Mouse (Mus musculus): ENCODE measurements around the gene Neurog2. TPM values are rescaled to one million over a fixed set of nuclear protein-coding genes. Genes with fewer than 3 reads are reported as not detected.

The Neurog2 gene
- total and polyA plus RNA-seq, 3 experiments = not detected

DNA sequence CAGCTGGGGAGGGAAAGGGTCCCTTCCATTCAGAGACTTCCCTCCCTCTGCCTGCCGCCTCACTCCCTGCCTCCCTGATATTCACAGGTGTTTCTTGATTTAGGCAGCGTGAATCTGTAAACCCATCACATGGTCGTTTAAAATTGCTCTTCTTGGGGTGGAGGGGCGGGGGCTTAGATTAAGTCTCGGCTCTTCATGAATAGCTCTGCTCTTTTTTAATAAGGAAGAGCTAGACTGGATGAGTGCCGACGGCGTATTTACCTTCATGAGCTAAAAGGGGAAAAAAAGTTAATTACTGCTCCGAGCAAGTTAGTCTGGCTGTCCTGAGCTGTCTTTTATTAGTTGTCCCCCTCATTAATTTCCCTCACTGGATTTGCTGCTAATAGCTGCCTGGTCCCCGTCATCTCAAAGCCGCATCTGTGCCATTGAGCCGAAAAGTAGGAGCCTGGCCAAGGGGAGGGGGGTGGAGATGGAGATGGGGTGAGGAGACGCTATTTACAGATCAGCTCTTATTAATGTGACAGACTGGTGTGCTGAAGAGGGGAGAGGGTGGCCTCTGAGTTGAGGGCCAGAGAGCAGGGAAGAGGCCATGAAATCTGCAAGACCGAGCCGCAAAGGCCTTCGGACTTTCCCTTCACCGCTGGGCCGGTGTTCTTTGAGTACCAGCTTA lies 13.4 kb downstream of the Neurog2 start:
- DNase-seq (ENCODE audit: extremely low read depth) = no peak
- Histone ChIP-seq H3K4me2 (ENCODE audit: insufficient read depth, low read depth, poor library complexity, severe bottlenecking) (no peak overlapping the region), H3K9ac (ENCODE audit: insufficient read depth, low read depth) (no peak overlapping the region), H3K27ac (ENCODE audit: insufficient read depth, low read depth) (no peak overlapping the region), H3K79me2 (replicated peaks; ENCODE audit: control insufficient read depth, extremely low read depth, insufficient read depth, poor library complexity, severe bottlenecking) (no peaks in the 10 kb centered on the region), H3K36me3 (replicated peaks in 1 of 2; ENCODE audit: control insufficient read depth in 1 of 2, insufficient read depth in 1 of 2, low read length in 1 of 2) (no peaks in the 10 kb centered on the region), H3K27me3 (replicated peaks) (no peaks in the 10 kb centered on the region), H3K4me1 (ENCODE audit: control insufficient read depth in 1 of 2, insufficient read depth in 2 of 2) (no peaks in the 10 kb centered on the region), H3K4me3 (replicated peaks in 1 of 3; ENCODE audit: low read depth in 2 of 3, low read length in 2 of 3, poor library complexity in 1 of 3) (no peak overlapping the region), H3K9me3 (replicated peaks; ENCODE audit: low read length) (peaks cover 3% of the 10 kb centered on the region)
- TF ChIP-seq E2F4 (IDR thresholded peaks at IDR 0.05; ENCODE audit: insufficient replicate concordance, low read depth, low read length) = no peak
- TF ChIP-seq MAFK (IDR thresholded peaks at IDR 0.05; ENCODE audit: insufficient replicate concordance, low read length) = no peak
- TF ChIP-seq USF1 (IDR thresholded peaks at IDR 0.05; ENCODE audit: low read depth, low read length) = no peak
- TF ChIP-seq MYC (IDR thresholded peaks at IDR 0.05; ENCODE audit: low read depth, low read length) = no peak
- dilution Hi-C loops (cut with MboI; ENCODE audit: extremely low pct_ligation_motif_present, extremely low pct_unique_long_range_greater_than_20kb, low sequenced_read_pairs) = no loop called here
- in situ Hi-C loops (cut with MboI; ENCODE audit: low pct_ligation_motif_present, low pct_unique_long_range_greater_than_20kb, low sequenced_read_pairs) = loop anchor here (25.0 kb wide), 1 partner anchor 91 kb away; no protein-coding TSS in a partner anchor

- H3K9me3 ChIP-seq (replicated peaks; ENCODE audit: low read length) = peaks cover 3% of the 10 kb centered on the region
- H3K9ac ChIP-seq (ENCODE audit: insufficient read depth, low read depth) = no peak overlapping the region
- no peaks in the 10 kb centered on the region for H3K36me3 ChIP-seq (replicated peaks in 1 of 2; ENCODE audit: control insufficient read depth in 1 of 2, insufficient read depth in 1 of 2, low read length in 1 of 2)
- H3K4me2 ChIP-seq (ENCODE audit: insufficient read depth, low read depth, poor library complexity, severe bottlenecking) = no peak overlapping the region
- no peaks in the 10 kb centered on the region for H3K4me1 ChIP-seq (ENCODE audit: control insufficient read depth in 1 of 2, insufficient read depth in 2 of 2)
- no peaks in the 10 kb centered on the region for H3K27me3 ChIP-seq (replicated peaks)
- no peak overlapping the region for H3K27ac ChIP-seq (ENCODE audit: insufficient read depth, low read depth)
- dilution Hi-C loops (cut with MboI; ENCODE audit: extremely low pct_ligation_motif_present, extremely low pct_unique_long_range_greater_than_20kb, low sequenced_read_pairs) (no loop called here), in situ Hi-C loops (cut with MboI; ENCODE audit: low pct_ligation_motif_present, low pct_unique_long_range_greater_than_20kb, low sequenced_read_pairs) (no loop called here)
- DNase-seq (ENCODE audit: extremely low read depth) = no peak
- H3K4me3 ChIP-seq (replicated peaks in 1 of 3; ENCODE audit: low read depth in 2 of 3, low read length in 2 of 3, poor library complexity in 1 of 3) = no peak overlapping the region
- TF ChIP-seq SMC3 (IDR thresholded peaks at IDR 0.05; ENCODE audit: low read depth, low read length) (no peak), SIN3A (IDR thresholded peaks at IDR 0.05; ENCODE audit: low read length) (no peak), USF1 (IDR thresholded peaks at IDR 0.05; ENCODE audit: low read depth, low read length) (no peak), POLR2AphosphoS2 (IDR thresholded peaks at IDR 0.05; ENCODE audit: low read depth, low read length) (no peak), ELF1 (IDR thresholded peaks at IDR 0.05; ENCODE audit: low read depth, low read length) (no peak), MAZ (IDR thresholded peaks at IDR 0.05; ENCODE audit: low read depth, low read length) (no peak), ZNF384 (IDR thresholded peaks at IDR 0.05; ENCODE audit: low read depth, low read length) (no peak), ZMIZ1 (IDR thresholded peaks at IDR 0.05; ENCODE audit: low read depth, low read length) (no peak), ZKSCAN1 (IDR thresholded peaks at IDR 0.05; ENCODE audit: borderline replicate concordance, low read depth, low read length) (no peak), UBTF (IDR thresholded peaks at IDR 0.05; ENCODE audit: low read depth, low read length) (no peak)
- H3K79me2 ChIP-seq (replicated peaks; ENCODE audit: control insufficient read depth, extremely low read depth, insufficient read depth, poor library complexity, severe bottlenecking) = no peaks in the 10 kb centered on the region
Measured at GRCm38 (mm10) chr3:127651742-127652653, 19.1 kb downstream of the Neurog2 start.

Data from CH12.LX (cell line).